Mouse (Mus musculus): ENCODE measurements around the gene Tnpo3. TPM values are rescaled to one million over a fixed set of nuclear protein-coding genes. Genes with fewer than 3 reads are reported as not detected.

The Tnpo3 gene
- polyA plus RNA-seq (2021; fragmentation: Nextera tagmentation) = 31.7 and 32.8 TPM in 2 replicates
- long read RNA-seq, experiment 1, full-length matches to known transcripts = 38 of 72 reads
- long read RNA-seq, experiment 1, partial matches to known transcripts = 17 of 72 reads
- long read RNA-seq, experiment 1, other reads (novel, unspliced or antisense) = 17 of 72 reads
- long read RNA-seq, experiment 2, full-length matches to known transcripts = 319 of 383 reads
- long read RNA-seq, experiment 2, partial matches to known transcripts = 23 of 383 reads
- long read RNA-seq, experiment 2, other reads (novel, unspliced or antisense) = 41 of 383 reads

GRCm38 (mm10) chr6:29609111-29610019 is at the start of gene Tnpo3:
Gene Tnpo3, minus strand, starts transcription at chr6:29609887.

DNA sequence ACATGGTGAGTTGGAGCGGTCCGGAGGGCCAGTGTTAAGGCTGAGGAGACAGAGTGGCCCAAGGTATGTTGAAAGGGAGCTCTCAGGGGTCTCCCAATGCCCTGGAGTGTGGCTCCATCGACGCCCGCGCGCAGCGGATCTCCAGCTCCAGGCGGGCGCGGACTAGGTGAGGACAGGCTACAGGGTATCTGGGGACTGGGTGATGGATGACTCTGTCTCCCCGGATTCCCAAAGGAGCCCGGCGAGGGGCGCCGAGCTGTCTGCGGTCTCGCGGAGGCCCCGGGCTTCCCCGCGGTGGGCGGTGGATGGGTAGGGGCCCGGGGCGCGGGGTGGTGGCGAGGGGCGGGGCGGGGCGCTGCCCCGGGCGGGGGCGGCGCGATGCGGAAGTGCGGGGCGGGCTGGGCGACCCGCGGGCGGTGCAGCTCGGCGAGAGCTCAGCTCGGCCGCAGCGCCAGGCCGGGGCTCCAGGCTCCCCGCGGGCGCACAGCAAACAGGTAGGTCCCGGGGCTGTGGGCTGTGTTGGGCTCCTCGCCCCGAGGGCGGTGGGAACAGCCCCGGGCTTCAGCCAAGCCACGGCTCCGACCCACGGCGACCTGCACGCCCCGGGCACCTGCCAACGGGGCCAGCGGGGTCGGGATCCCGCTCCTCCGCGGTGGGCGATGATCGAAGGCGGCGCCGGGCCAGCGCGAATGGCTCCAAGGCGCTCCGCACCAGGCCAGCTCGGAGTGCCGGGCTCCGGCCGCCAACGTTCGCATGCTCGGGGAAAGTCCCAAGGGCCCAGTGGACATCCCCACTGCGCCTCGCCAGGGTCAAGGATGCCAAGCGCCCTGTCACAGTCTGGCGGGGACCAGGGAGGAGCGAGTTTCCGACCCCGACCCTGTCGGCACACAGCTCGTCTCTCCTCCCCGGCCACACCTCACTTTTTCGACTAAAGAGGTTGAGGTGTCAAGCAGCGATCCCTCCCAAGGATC is 83.1 kb downstream of the Tnpo3 start, which contains the start of gene Irf5:
TSS of gene Irf5 (plus strand) at position 345 of the 971 bp plus-strand sequence.

GRCm38 (mm10) chr6:29507447-29508309 is 102.0 kb downstream of the Tnpo3 start, which contains the start of gene Kcp:
Gene Kcp, minus strand, starts transcription at chr6:29507952.

Other genes starting within 250 kb of the Tnpo3 start
- gene Opn1sw, start 221.4 kb downstream of the Tnpo3 start, polyA plus RNA-seq (2021; fragmentation: Nextera tagmentation) = 0.10 TPM in 1 of 2 replicates, not detected in the other
- 17.3 and 20.4 TPM in 2 replicates for gene Ccdc136, start 213.6 kb downstream of the Tnpo3 start, polyA plus RNA-seq (2021; fragmentation: Nextera tagmentation)
- 0.15 and 0.38 TPM in 2 replicates for gene Flnc, start 176.6 kb downstream of the Tnpo3 start, polyA plus RNA-seq (2021; fragmentation: Nextera tagmentation)
- gene Atp6v1f, start 142.2 kb downstream of the Tnpo3 start, polyA plus RNA-seq (2021; fragmentation: Nextera tagmentation) = 819 and 842 TPM in 2 replicates
- gene Atp6v1fnb, start 138.4 kb downstream of the Tnpo3 start, polyA plus RNA-seq (2021; fragmentation: Nextera tagmentation) = not detected in 2 replicates
- gene Kcp, start 101.9 kb downstream of the Tnpo3 start, polyA plus RNA-seq (2021; fragmentation: Nextera tagmentation) = 0.40 and 0.84 TPM in 2 replicates
- gene Irf5, start 83.3 kb downstream of the Tnpo3 start, polyA plus RNA-seq (2021; fragmentation: Nextera tagmentation) = 2.7 TPM in 2 replicates
- gene Tspan33, start 84.3 kb upstream of the Tnpo3 start, polyA plus RNA-seq (2021; fragmentation: Nextera tagmentation) = 2.0 and 3.6 TPM in 2 replicates
- gene Smo, start 125.6 kb upstream of the Tnpo3 start, polyA plus RNA-seq (2021; fragmentation: Nextera tagmentation) = 2.8 and 3.7 TPM in 2 replicates
- gene Ahcyl2, start 158.1 kb upstream of the Tnpo3 start, polyA plus RNA-seq (2021; fragmentation: Nextera tagmentation) = 13.2 and 24.3 TPM in 2 replicates

Data from layer of hippocampus, adult 6 months (tissue).